Mouse (Mus musculus) myocyte (in vitro differentiated cells): ENCODE measurements around the gene Gns. TPM values are rescaled to one million over a fixed set of nuclear protein-coding genes. Genes with fewer than 3 reads are reported as not detected.

Source experiments
- H3K27me3 ChIP-seq: one replicate; pipeline ENCODE4 v1.6.1; 2011; ENCODE audit not compliant: control insufficient read depth, insufficient read depth, insufficient read length
- H3K36me3 ChIP-seq: one replicate; pipeline ENCODE4 v1.6.1; 2011; ENCODE audit not compliant: control insufficient read depth, insufficient read depth
- H3K4me2 ChIP-seq: one replicate; pipeline ENCODE4 v1.6.1; 2011; ENCODE audit warnings: low read depth, control low read depth
- H3K4me3 ChIP-seq: one replicate; pipeline ENCODE4 v1.5.1; 2011; ENCODE audit warnings: mild to moderate bottlenecking, control low read depth, moderate library complexity
- H3K79me2 ChIP-seq: one replicate; pipeline ENCODE4 v1.6.1; 2011; ENCODE audit not compliant: control insufficient read depth, insufficient read depth
- H3ac ChIP-seq: one replicate; pipeline ENCODE4 v1.6.1; 2011; ENCODE audit not compliant: control insufficient read depth, insufficient read length
- CEBPB ChIP-seq: IDR thresholded peaks from 2 replicates; pipeline ENCODE4 v1.6.1; 2011; ENCODE audit warnings: mild to moderate bottlenecking, moderate library complexity; ENCODE audit not compliant: poor library complexity, insufficient read depth, severe bottlenecking
- E2F4 ChIP-seq: IDR thresholded peaks from one replicate; pipeline ENCODE4 v1.6.1; 2011; ENCODE audit warnings: mild to moderate bottlenecking, control low read depth, moderate library complexity; ENCODE audit not compliant: insufficient read depth
- MAX ChIP-seq: IDR thresholded peaks from one replicate; pipeline ENCODE4 v1.6.1; 2011; ENCODE audit warnings: low read depth, mild to moderate bottlenecking, control low read depth
- MYOD1 ChIP-seq, 3 experiments: IDR thresholded peaks; one replicate each; pipeline ENCODE4 v1.6.1; 2011; ENCODE audit warnings: control low read depth in 2 of 3, low read depth in 2 of 3, mild to moderate bottlenecking in 2 of 3, moderate library complexity in 1 of 3; ENCODE audit not compliant: insufficient read length in 2 of 3, control insufficient read depth in 1 of 3
- MYOG ChIP-seq, 3 experiments: IDR thresholded peaks; one replicate each; pipeline ENCODE4 v1.6.1; 2011; ENCODE audit warnings: control low read depth in 2 of 3, low read depth in 2 of 3, mild to moderate bottlenecking in 2 of 3; ENCODE audit not compliant: insufficient read length in 2 of 3, control insufficient read depth in 1 of 3, insufficient read depth in 1 of 3
- POLR2A ChIP-seq: IDR thresholded peaks from one replicate; pipeline ENCODE4 v1.6.1; 2011; ENCODE audit warnings: low read depth, mild to moderate bottlenecking, control low read depth, moderate library complexity; ENCODE audit not compliant: insufficient read length
- POLR2AphosphoS2 ChIP-seq: IDR thresholded peaks from one replicate; pipeline ENCODE4 v1.6.1; 2011; ENCODE audit warnings: low read depth, control low read depth; ENCODE audit not compliant: insufficient read length
- REST ChIP-seq: IDR thresholded peaks from one replicate; pipeline ENCODE4 v1.6.1; 2011; ENCODE audit warnings: mild to moderate bottlenecking, control low read depth, moderate library complexity; ENCODE audit not compliant: insufficient read depth, insufficient read length
- SRF ChIP-seq: IDR thresholded peaks from one replicate; pipeline ENCODE4 v1.6.1; 2011; ENCODE audit warnings: low read depth; ENCODE audit not compliant: control insufficient read depth, insufficient read length
- TCF12 ChIP-seq: IDR thresholded peaks from one replicate; pipeline ENCODE4 v1.6.1; 2011; ENCODE audit warnings: mild to moderate bottlenecking, control low read depth; ENCODE audit not compliant: poor library complexity, insufficient read depth, severe bottlenecking
- TCF3 ChIP-seq: IDR thresholded peaks from one replicate; pipeline ENCODE4 v1.6.1; 2011; ENCODE audit warnings: low read depth, control low read depth; ENCODE audit not compliant: insufficient read length
- USF1 ChIP-seq: IDR thresholded peaks from one replicate; pipeline ENCODE4 v1.6.1; 2011; ENCODE audit warnings: low read depth, mild to moderate bottlenecking, control low read depth, moderate library complexity
- polyA plus RNA-seq: library from polyadenylated mRNA; unstranded; fragments of >200 nt; fragmentation: generic; extraction: Trizol; gene quantifications from one replicate; pipeline ENCODE4 v1.2.1, GENCODE M21; 2012; ENCODE audit warnings: missing spikeins

Gene Gns
- polyA plus RNA-seq, 1 experiment, result 81.4 TPM

GRCm38 (mm10) chr10:121419640-121420470, 55.0 kb downstream of the Gns start:
- Histone ChIP-seq H3ac (no peak overlapping the region), H3K79me2 (peaks cover 6% of the 10 kb centered on the region), H3K27me3 (no peaks in the 10 kb centered on the region), H3K4me3 (no peak overlapping the region), H3K36me3 (peaks cover 3% of the 10 kb centered on the region), H3K4me2 (peak overlapping the region; percentile 56)
- TF ChIP-seq CEBPB (no peak), REST (no peak), SRF (no peak), POLR2AphosphoS2 (no peak), E2F4 (no peak), MYOG (IDR thresholded peaks at IDR 0.05; ENCODE audit: control insufficient read depth in 1 of 3, insufficient read depth in 1 of 3, insufficient read length in 2 of 3, low read depth in 2 of 3) (peak in 2 of 3 experiments; percentile 83 to 90), TCF3 (no peak), POLR2A (peak; percentile 10), TCF12 (peak; percentile 73), MYOD1 (IDR thresholded peaks at IDR 0.05; ENCODE audit: control insufficient read depth in 1 of 3, insufficient read length in 2 of 3, low read depth in 2 of 3) (peak in 2 of 3 experiments; percentile 73 to 93), USF1 (no peak), MAX (no peak)

GRCm38 (mm10) chr10:121421023-121421422, 56.1 kb downstream of the Gns start:
- TF ChIP-seq CEBPB (no peak), MYOG (IDR thresholded peaks at IDR 0.05; ENCODE audit: control insufficient read depth in 1 of 3, insufficient read depth in 1 of 3, insufficient read length in 2 of 3, low read depth in 2 of 3) (no peak), TCF12 (no peak), MAX (no peak), POLR2A (no peak), REST (no peak)
- H3K4me2 ChIP-seq, result peak overlapping the region; percentile 56
- peaks cover 6% of the 10 kb centered on the region for H3K79me2 ChIP-seq
- H3K27me3 ChIP-seq, result no peaks in the 10 kb centered on the region
- H3K4me3 ChIP-seq, result no peak overlapping the region
- H3ac ChIP-seq, result no peak overlapping the region
- H3K36me3 ChIP-seq, result no peaks in the 10 kb centered on the region

GRCm38 (mm10) chr10:121421657-121422290, 56.9 kb downstream of the Gns start:
- H3K27me3 ChIP-seq, result no peaks in the 10 kb centered on the region
- peaks cover 6% of the 10 kb centered on the region for H3K79me2 ChIP-seq
- H3ac ChIP-seq, result no peak overlapping the region
- H3K4me2 ChIP-seq, result peak overlapping the region; percentile 56
- no peak overlapping the region for H3K4me3 ChIP-seq
- TF ChIP-seq MYOD1 (IDR thresholded peaks at IDR 0.05; ENCODE audit: control insufficient read depth in 1 of 3, insufficient read length in 2 of 3, low read depth in 2 of 3) (peak in 1 of 3 experiments; percentile 56), MAX (no peak), POLR2A (no peak), USF1 (no peak), SRF (no peak), CEBPB (no peak), REST (no peak), MYOG (IDR thresholded peaks at IDR 0.05; ENCODE audit: control insufficient read depth in 1 of 3, insufficient read depth in 1 of 3, insufficient read length in 2 of 3, low read depth in 2 of 3) (peak in 1 of 3 experiments; percentile 69), POLR2AphosphoS2 (no peak)
- no peaks in the 10 kb centered on the region for H3K36me3 ChIP-seq

DNA sequence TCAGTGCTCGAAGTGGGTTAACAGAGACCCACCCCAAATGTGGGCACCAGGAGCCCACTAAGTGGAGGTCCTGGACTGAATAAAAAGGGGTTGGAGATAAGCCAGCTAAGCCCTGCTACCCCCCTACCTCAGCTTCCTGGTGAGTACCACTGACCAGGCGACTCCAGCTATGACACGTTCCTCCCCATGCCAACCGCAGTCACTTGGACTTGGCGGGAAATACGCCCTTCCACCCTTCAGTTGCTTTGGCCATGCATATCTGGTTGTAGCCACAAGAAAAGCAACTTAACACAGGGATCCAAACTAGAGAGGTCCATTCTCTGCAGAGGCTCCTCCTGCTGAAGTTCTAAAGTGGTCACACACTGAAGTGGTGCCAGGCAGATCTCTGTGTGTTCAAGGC, 57.4 kb downstream of the Gns start:
- H3K79me2 ChIP-seq, result peaks cover 6% of the 10 kb centered on the region

More for the DNA sequence above, 57.4 kb downstream of the Gns start:
- no peak overlapping the region for H3ac ChIP-seq
- no peak overlapping the region for H3K4me3 ChIP-seq
- H3K4me2 ChIP-seq, result no peak overlapping the region
- H3K36me3 ChIP-seq, result no peaks in the 10 kb centered on the region
- no peak for TF ChIP-seq SRF
- TF ChIP-seq TCF3, result no peak
- TF ChIP-seq MYOG (IDR thresholded peaks at IDR 0.05; ENCODE audit: control insufficient read depth in 1 of 3, insufficient read depth in 1 of 3, insufficient read length in 2 of 3, low read depth in 2 of 3), result no peak
- TF ChIP-seq POLR2AphosphoS2, result no peak
- TF ChIP-seq E2F4, result no peak
- no peak for TF ChIP-seq CEBPB
- no peak for TF ChIP-seq MAX
- no peak for TF ChIP-seq REST
- no peaks in the 10 kb centered on the region for H3K27me3 ChIP-seq
